ENCODE assay signal across 16 mouse cellular contexts in the genomic region with DNA sequence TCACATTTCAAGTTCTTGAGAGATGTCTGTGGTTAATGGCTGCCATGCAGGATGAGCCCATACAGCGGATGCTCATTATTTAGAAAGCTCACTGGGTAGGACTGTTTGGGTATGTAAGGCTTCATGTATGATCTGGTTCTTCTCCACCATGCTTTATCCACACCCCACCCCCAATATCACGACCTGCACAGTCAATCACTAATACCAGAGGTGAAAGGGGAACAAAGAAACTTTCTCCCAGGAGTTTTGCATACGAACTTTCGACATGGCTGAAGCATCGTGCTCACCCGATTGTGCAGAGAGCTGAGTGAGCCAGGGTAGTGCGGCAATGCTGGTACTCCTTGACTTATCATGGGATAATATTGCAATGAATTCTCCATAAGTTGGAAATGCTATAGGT.
"Had no signal": no experiment of that assay in that cellular context is flagged by ENCODE, and none has a peak within 500 bp of the region (broad histone marks: within the 10 kb centered on the region; RNA-seq: fewer than 3 reads in every experiment).

No protein-coding gene starts in this region.

- H3K4me3 ChIP-seq: layer of hippocampus, adult 2 months; left cerebral cortex, adult 2 months; liver, embryonic 13.5 days had no signal

- H3K4me2 ChIP-seq: liver, embryonic 13.5 days; midbrain, embryonic 11.5 days had no signal

- H3K27ac ChIP-seq: kidney, postnatal 0 days; layer of hippocampus, adult 2 months; left cerebral cortex, adult 2 months; liver, embryonic 13.5 days had no signal

- H3K9me3 ChIP-seq: liver, embryonic 13.5 days had no signal

- H3K36me3 ChIP-seq: liver, embryonic 13.5 days had no signal

- H3K9ac ChIP-seq: liver, embryonic 13.5 days had no signal

- H3K4me1 ChIP-seq: liver, embryonic 13.5 days had no signal

- DNase-seq: kidney, adult 2 months; kidney, postnatal 25 days; liver, embryonic 13.5 days; lung, adult 2 months; lung, postnatal 14 days; lung, postnatal 4 days; midbrain, embryonic 14.5 days; right cerebral cortex, adult 18-20 months; right cerebral cortex, postnatal 14 days; right cerebral cortex, postnatal 4 days; thymus, adult 18-20 months; thymus, postnatal 4 days had no signal
